Mouse (Mus musculus) B cell, adult 2 months (primary cell): ENCODE data around the gene Stk33.
A peak's percentile ranks its signal among the peaks of the same experiment; 100 is the strongest.

Experiments used
- DNase-seq, 2 experiments: peaks; one replicate each; pipeline ENCODE4 v3.0.0; 2022

Gene Stk33

GRCm38 (mm10) chr7:109438781-109439591 is at the start of gene Stk33:
Stk33 (minus strand) TSS chr7:109439081.
- peak; percentile 13 to 19 for DNase-seq

GRCm38 (mm10) chr7:109484221-109484620 is 45.3 kb upstream of the Stk33 start:
- DNase-seq: no peak

- DNase-seq: peak; percentile 5 to 7
These were observed 41.9 kb upstream of the Stk33 start for GRCm38 (mm10) chr7:109480765-109481197.

DNA sequence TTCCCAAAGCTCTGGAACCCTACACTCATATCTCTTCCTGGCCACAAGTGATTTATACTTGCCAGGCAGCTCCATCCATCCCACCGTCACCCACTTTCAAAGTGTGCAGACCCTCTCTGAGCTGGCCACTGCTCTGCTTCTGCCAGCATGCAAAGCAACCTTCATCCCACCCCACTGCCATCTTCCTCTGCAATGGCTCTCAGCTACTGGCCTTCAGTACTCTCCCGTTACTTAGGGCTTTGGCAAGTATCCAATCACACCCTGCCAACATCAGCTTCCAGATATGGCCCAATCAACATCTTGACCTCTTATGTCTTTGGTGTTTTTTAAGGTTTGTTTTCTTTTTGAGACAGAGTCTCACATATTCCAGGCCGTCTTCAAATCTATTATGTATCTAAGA is 39.0 kb upstream of the Stk33 start:
- no peak for DNase-seq

DNA sequence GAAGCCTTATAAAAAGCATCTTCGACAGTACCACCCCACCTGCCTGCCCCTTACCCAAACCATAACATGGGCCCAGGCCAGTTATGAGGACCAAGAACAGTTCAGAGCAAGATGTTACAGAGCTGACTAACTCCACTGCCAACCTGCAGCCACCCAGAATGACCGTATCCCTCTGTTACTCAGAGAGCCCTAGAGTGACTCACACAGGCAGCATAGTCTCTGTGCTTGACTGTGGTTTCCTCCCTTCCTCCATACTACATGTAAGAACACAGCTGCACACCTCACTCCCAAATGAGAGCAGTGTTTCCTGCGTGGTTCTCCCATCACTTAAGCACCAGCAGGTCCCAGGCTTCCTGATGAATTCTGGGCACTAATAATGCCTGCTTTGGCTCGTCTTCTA is 31.8 kb upstream of the Stk33 start:
- DNase-seq: no peak

DNA sequence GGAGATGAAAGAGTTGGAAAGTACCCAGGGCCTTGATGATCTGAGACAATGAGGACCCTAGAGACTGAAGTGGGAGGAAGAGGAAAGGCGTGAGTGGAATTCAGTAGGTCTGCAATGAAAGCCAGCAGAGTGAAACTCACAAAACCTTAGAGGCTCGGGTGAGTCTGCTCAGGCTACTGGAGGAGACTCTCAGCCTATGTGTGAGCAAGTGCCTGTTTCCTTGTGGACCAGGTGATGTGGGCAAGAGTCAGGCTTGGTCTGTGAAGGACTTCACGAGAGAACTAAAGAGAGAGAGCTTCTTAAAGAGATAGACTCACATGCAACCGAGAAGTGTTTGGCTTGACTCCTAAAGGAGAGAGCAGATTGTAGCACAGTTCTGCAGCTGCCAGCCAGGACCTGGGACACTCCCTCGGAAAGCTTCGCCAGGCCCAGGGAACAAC is 29.4 kb upstream of the Stk33 start:
- DNase-seq: no peak

DNA sequence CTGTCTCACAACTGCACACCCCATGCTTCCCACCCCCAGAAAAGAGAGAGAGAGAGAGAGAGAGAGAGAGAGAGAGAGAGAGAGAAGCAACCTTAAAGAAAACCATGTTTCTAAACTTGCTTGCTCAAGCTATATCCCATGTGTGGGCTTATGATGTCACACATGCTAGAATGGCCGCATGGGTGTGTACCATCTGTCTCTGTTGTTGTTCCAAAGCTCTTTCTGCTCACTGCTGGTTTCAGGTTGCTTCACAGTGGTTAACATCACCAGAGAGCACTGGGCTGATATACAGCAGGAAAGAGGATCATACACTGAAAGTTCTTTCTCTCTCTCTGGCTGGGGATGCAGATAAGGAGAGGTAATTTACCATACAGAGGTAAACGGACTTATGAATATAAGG is 28.7 kb upstream of the Stk33 start:
- no peak for DNase-seq

GRCm38 (mm10) chr7:109460698-109461097 is 21.8 kb upstream of the Stk33 start:
- no peak for DNase-seq

- DNase-seq: no peak
These were observed 17.7 kb upstream of the Stk33 start for GRCm38 (mm10) chr7:109456563-109456962.

DNA sequence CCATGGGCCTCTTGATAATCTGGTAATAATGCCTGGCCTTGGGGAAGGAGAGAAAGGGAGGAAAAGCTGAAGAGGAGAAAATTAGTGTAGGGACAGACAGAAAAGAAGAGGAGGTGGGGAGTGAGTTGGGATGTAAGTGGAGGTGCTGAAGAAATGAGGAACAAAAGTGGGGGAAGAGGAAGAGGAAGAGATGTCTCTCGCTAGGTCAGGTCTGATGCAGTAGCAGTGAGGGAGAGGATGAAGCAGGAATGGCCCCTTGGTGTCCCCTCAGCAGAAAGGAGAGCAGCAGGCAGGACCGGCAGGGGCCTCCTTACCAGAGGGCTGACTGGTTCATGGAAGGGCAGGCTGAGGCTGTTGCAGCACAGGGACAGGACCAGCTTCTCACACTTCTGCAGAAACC is 16.9 kb upstream of the Stk33 start:
- DNase-seq: no peak

- DNase-seq: no peak
These were observed 16.0 kb upstream of the Stk33 start for GRCm38 (mm10) chr7:109454856-109455255.

GRCm38 (mm10) chr7:109448060-109448459 is 9.2 kb upstream of the Stk33 start:
- DNase-seq: no peak

DNA sequence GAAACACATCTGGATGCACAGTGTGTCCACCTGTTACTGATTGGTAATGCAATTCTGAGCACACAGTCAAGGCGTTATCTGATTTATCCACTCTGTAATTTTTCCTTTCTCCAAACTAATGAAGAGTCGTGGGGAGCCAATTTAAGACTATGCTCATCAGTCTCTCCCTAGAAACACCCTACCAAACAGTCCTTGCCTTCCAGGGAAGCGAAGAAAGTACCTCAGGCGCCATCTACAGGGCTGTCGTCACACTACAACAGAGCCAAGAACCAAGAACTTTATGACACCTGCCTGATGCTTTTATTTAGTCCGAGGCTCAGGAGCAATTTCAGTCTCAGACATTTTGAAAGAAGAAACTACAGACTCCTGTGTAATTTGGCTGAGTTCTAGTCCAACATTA is 6.1 kb upstream of the Stk33 start:
- DNase-seq: peak; percentile 37

GRCm38 (mm10) chr7:109442739-109443138 is 3.9 kb upstream of the Stk33 start:
- DNase-seq: no peak

DNA sequence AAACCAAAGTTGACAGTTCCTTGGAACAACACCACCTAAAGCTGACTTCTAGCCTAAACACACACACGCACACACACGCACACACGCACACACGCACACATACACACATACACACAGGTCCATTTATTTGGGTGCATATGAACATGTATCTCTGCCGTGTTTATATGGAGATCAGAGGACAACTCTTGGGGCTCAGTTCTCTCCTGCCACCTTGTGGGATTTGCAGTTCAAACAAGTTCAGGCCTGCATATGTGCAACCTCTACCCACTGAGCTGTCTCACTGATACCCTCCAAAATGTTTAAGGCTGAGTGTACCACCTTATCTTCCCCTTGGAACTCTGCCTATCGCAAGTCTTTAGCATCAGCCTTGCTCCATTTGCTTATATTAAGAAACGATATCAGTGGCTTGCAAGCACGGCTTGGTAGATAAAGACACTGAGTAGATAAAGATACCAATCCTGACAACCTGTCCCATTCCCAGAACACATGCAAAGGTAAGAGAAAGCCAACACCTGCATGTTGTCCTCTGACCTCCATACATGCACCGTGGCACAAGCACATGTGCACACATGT is 1.9 kb upstream of the Stk33 start:
- no peak for DNase-seq

- peak; percentile 4 for DNase-seq
These were observed 14.3 kb downstream of the Stk33 start for GRCm38 (mm10) chr7:109424422-109425159.

DNA sequence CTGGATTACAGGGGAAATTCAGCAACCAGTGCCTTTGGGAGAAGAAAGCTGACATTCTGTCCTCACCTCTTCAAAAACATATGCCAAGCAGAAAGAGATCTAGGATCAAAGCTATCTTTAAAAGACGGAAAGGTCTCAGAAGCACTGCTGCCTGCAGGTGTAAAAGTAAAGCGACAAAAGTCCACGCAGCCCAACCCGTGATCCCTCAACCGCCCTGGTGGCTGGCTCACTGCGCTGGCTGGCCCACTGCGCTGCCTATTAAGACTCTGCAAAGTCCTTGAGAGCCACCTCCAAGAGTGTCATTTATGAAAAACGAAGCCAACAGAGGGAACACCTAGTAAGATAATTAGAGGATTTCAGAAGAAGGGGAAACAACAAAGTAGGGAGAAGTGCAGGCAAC is 16.1 kb downstream of the Stk33 start:
- DNase-seq: no peak

DNA sequence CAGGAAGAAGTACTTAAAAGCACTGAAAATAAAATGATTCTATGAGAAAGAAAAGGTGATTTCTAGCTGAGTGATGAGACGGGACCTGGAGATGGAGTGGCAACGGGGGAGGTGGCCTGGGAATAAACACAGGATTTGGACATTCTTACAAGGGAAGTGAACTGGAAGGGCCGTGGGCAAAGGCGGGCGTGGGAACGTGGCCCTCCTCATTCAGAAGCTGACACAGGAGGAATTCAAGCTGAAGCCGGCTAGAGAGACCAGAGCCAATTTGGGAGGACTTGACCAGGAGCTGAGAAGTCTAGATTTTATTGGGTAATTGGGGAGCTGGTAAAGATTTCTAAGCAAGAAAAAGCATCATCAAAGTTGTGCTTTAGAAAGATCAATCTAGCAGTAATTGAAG is 33.4 kb downstream of the Stk33 start:
- no peak for DNase-seq

GRCm38 (mm10) chr7:109399299-109399698 is 39.6 kb downstream of the Stk33 start:
- DNase-seq: no peak

DNA sequence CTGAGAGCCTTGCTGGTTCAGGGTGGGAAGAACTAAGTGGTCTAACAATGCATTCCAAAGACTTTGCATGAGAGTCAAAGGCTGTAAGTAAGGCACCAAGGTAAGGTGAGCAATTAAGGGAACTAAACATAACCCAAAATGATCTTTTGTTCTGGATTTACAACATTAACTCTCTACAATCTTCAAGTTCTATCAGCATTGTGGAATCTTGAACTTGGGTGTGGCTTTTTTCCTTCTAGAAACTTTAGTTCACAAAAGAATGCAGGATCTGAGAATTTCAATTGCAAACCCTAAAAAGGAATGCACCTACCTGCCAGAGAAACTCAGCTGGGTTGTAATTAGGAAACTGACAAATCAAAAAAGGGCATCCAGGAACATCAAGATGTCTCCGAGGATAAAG is 57.8 kb downstream of the Stk33 start:
- no peak for DNase-seq

DNA sequence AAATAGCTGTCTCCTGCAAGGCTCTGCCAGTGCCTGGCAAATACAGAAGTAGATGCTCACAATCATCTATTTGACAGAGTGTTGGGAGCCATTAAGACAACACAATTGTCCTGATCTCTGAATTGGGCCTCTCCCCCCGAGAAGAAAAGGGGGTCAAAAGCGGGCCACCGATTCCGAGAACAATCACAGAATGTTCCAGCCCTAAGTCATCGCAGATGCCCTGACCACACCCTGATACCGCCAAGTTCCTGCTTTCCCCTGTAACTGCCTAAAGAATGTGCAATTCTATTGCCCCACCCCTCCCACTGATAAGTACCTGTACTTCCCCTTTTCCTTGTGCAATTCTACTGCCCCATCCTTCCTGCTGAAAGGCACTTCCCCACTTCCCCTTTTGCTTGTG is 65.3 kb downstream of the Stk33 start:
- DNase-seq: peak in 1 of 2 experiments; percentile 12

GRCm38 (mm10) chr7:109358435-109359187 is 80.3 kb downstream of the Stk33 start:
- no peak for DNase-seq

- DNase-seq: peak in 1 of 2 experiments; percentile 3
These were observed 81.0 kb downstream of the Stk33 start for GRCm38 (mm10) chr7:109357877-109358276.
